Mouse (Mus musculus): ENCODE results near the gene Sell. TPM values are rescaled to one million over a fixed set of nuclear protein-coding genes. Genes with fewer than 3 reads are reported as not detected.

Sell gene
- polyA plus RNA-seq, 1 experiment, result 1.1 TPM

DNA sequence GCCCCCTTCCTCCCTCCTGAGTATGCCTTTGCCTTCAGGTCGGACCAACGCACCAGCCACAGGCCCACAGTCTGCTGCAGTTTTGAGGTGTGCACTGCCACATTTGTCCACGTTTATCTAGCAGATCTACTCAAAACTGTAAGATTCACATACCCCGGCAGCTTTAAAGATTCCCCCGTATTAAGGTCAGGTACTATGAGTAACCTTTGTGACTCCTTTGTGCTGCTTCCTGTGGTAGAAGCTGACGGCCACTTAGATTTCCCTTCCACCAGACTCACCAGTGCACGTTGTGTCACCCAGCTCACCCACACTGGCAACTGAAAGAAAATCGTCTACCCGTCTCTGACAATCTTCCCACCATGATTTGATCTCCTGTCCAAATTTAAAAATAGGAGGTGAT lies 11.3 kb downstream of the Sell start:
- TF ChIP-seq POLR2A (IDR thresholded peaks at IDR 0.05; ENCODE audit: borderline replicate concordance, low read depth, low read length), result no peak
- no peak for TF ChIP-seq CTCF (IDR thresholded peaks at IDR 0.05; ENCODE audit: low read depth, low read length)
- H3K4me3 ChIP-seq (ENCODE audit: insufficient read depth, low read length), result no peak overlapping the region
- no peak overlapping the region for H3K27ac ChIP-seq (ENCODE audit: insufficient read depth, low read depth, low read length)
- H3K4me1 ChIP-seq (ENCODE audit: control insufficient read depth, insufficient read depth, low read length), result no peaks in the 10 kb centered on the region

DNA sequence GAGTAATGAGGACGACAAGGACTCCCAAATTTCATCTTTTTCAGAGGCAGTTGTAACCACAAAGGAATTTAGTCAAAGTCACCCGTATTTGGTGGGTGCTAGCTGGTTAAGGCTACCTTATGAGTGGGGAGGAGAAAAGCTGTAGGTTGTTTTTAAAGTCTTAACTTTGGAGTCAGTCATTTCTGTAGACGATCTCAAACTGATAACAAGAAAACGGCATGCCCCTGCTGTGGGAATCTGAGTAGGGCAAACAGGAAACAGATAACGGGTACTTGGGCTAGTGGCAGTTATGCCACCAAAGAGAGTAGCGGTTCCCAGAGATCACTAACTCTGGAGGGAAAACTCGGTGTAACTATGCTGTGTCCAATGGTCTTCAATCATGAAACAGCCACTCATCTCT lies 12.0 kb downstream of the Sell start:
- Histone ChIP-seq H3K27ac (ENCODE audit: insufficient read depth, low read depth, low read length) (no peak overlapping the region), H3K4me1 (ENCODE audit: control insufficient read depth, insufficient read depth, low read length) (no peaks in the 10 kb centered on the region), H3K4me3 (ENCODE audit: insufficient read depth, low read length) (no peak overlapping the region)
- TF ChIP-seq CTCF (IDR thresholded peaks at IDR 0.05; ENCODE audit: low read depth, low read length) (no peak), POLR2A (IDR thresholded peaks at IDR 0.05; ENCODE audit: borderline replicate concordance, low read depth, low read length) (no peak)

DNA sequence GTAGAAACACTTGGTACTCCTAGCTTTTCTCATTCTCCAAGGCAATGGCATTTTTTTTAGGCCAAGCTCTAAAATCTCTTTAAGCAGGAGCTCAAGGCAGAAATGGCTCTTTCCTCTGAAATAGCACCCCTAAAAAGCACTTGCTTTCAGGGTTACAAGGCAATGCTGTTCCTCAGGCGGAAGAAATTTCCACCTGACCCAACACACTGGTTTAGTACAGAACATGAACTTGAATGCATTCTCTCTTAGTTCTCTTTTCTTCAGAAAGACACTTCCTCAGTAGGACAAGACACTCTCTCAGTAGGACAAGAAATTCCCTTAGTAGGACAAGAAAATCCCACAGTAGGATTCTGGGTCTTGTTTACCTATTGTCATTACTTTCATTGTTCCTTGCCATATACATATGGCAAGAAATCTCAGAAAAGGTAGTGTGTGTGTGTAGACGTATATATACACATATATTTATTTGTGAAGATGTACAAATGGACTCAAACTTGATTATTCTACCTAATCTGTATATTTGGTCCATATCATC lies 12.9 kb downstream of the Sell start:
- Histone ChIP-seq H3K4me1 (ENCODE audit: control insufficient read depth, insufficient read depth, low read length) (no peaks in the 10 kb centered on the region), H3K27ac (ENCODE audit: insufficient read depth, low read depth, low read length) (no peak overlapping the region)

DNA sequence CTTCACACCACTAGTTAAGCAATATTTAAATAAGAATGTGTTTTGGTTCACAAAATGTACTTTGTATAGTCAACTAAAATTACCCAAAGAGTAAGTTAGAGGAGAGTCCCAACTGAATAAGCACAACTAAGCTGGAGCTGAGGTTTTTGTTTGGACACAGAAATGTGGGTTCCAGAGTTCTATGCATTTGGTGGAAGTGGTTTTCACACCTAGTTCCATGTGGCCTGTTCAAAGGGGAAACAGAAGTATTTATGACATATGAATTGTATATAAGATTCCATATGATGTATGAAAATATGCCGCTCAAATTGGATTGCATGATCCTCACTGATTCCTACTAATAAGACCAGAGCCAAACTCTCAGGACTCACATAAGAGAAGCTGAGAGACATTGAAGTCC lies 13.6 kb downstream of the Sell start:
- Histone ChIP-seq H3K4me3 (ENCODE audit: insufficient read depth, low read length) (no peak overlapping the region), H3K4me1 (ENCODE audit: control insufficient read depth, insufficient read depth, low read length) (no peaks in the 10 kb centered on the region), H3K27ac (ENCODE audit: insufficient read depth, low read depth, low read length) (no peak overlapping the region)
- TF ChIP-seq CTCF (IDR thresholded peaks at IDR 0.05; ENCODE audit: low read depth, low read length) (no peak), POLR2A (IDR thresholded peaks at IDR 0.05; ENCODE audit: borderline replicate concordance, low read depth, low read length) (no peak)

More for the DNA sequence above, 12.9 kb downstream of the Sell start:
- TF ChIP-seq POLR2A (IDR thresholded peaks at IDR 0.05; ENCODE audit: borderline replicate concordance, low read depth, low read length), result no peak
- TF ChIP-seq CTCF (IDR thresholded peaks at IDR 0.05; ENCODE audit: low read depth, low read length), result no peak
- no peak overlapping the region for H3K4me3 ChIP-seq (ENCODE audit: insufficient read depth, low read length)

DNA sequence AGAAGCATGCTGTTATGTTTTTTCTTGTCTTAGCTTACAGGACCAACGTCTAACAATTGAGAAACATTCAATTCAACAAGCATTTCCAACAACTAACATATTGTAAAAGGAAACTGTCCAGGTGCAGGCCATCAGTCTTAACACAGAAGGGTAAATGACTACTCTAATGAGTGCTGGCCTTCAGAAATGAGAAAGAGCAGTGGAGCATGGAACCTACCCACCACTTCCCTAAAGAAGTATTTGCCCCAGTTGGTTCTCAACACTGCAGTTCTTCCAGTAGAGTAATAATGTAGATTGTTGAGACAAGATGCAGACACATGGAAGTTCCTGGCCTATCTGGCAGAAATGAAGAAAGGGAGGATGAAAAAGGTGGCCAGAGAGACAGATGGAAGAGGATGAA lies 14.7 kb downstream of the Sell start:
- Histone ChIP-seq H3K4me1 (ENCODE audit: control insufficient read depth, insufficient read depth, low read length) (no peaks in the 10 kb centered on the region), H3K27ac (ENCODE audit: insufficient read depth, low read depth, low read length) (no peak overlapping the region), H3K4me3 (ENCODE audit: insufficient read depth, low read length) (no peak overlapping the region)
- TF ChIP-seq POLR2A (IDR thresholded peaks at IDR 0.05; ENCODE audit: borderline replicate concordance, low read depth, low read length) (no peak), CTCF (IDR thresholded peaks at IDR 0.05; ENCODE audit: low read depth, low read length) (no peak)

DNA sequence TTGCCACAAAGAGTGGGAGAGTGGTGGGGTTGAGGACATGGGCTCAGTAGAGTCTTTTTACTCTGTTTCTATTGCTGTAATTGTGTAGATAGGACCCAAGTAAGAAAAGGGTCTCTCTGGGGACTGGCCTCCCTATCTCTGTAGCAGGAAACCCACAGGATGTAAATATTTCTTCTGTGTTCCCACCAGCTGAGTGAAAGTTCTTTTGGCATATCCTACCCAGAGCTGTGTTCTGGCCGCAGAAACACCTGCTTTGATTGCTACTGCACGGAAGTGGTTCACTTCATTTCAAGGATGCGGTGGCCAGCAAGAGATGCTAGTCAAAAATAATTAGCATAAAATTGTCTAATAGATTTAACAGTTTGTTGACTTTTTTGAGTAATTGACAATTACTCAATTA lies 15.2 kb downstream of the Sell start:
- Histone ChIP-seq H3K4me1 (ENCODE audit: control insufficient read depth, insufficient read depth, low read length) (no peaks in the 10 kb centered on the region), H3K4me3 (ENCODE audit: insufficient read depth, low read length) (no peak overlapping the region), H3K27ac (ENCODE audit: insufficient read depth, low read depth, low read length) (no peak overlapping the region)
- TF ChIP-seq POLR2A (IDR thresholded peaks at IDR 0.05; ENCODE audit: borderline replicate concordance, low read depth, low read length) (no peak), CTCF (IDR thresholded peaks at IDR 0.05; ENCODE audit: low read depth, low read length) (no peak)

DNA sequence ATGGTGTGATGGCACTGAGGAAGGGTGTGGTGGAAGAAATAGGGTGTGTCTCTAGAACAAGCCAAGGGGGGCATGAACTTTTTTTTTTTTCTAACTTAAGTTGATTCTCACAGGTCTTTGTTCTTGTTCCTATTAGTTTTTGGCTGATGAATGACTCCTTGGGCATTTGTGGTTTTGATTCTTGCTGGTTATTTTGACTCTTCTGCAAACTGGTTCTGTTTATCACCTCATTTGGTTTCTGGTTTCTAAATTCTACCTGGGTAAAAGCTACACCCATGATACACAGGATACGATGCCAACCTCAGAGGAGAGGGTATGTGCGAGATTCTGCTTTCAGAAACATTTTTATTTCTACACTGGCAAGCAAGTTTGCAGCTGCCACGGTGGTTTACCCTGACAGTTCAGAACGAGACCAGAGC lies 16.6 kb downstream of the Sell start:
- TF ChIP-seq CTCF (IDR thresholded peaks at IDR 0.05; ENCODE audit: low read depth, low read length), result no peak
- H3K4me3 ChIP-seq (ENCODE audit: insufficient read depth, low read length), result no peak overlapping the region
- no peaks in the 10 kb centered on the region for H3K4me1 ChIP-seq (ENCODE audit: control insufficient read depth, insufficient read depth, low read length)
- H3K27ac ChIP-seq (ENCODE audit: insufficient read depth, low read depth, low read length), result no peak overlapping the region

DNA sequence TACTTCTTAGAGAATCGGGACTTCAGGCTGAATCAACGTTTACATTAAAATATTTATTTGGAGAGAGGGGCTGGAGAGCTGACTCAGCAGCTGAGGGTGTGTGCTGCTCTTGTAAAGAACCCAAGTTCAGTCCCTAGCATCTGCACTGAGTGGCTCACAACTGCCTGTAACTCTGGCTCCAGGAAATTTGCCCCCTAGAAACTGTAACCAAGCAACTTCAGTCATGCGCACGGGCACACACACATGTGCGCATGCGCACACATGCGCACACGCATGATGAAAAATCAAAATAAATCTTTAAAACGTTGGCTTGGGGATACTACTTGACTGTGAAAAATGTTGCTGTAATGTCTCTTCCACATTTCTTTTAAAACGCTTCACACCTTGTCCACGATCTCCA lies 17.3 kb downstream of the Sell start:
- Histone ChIP-seq H3K4me1 (ENCODE audit: control insufficient read depth, insufficient read depth, low read length) (no peaks in the 10 kb centered on the region), H3K4me3 (ENCODE audit: insufficient read depth, low read length) (no peak overlapping the region), H3K27ac (ENCODE audit: insufficient read depth, low read depth, low read length) (no peak overlapping the region)
- no peak for TF ChIP-seq POLR2A (IDR thresholded peaks at IDR 0.05; ENCODE audit: borderline replicate concordance, low read depth, low read length)
- no peak for TF ChIP-seq CTCF (IDR thresholded peaks at IDR 0.05; ENCODE audit: low read depth, low read length)

DNA sequence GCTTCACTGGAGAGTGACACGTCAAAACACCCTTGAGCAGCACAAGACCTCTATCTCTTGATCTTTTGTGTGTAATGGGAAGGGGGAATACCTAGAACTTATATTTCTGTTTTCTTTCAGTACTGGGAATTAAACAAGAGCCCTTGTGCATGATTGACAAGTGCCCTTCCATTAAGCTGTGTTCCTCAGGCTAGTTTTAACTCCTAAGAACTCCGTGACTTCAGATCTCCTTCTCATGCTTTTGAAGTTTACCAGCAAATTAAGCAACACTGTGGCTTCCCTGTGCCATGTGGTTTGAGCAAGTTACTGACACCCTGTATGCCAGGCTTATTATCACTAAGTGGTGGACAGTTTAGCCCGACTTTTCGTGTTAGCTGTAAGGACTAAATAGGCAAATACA lies 21.3 kb downstream of the Sell start:
- no peak for TF ChIP-seq CTCF (IDR thresholded peaks at IDR 0.05; ENCODE audit: low read depth, low read length)
- TF ChIP-seq POLR2A (IDR thresholded peaks at IDR 0.05; ENCODE audit: borderline replicate concordance, low read depth, low read length), result no peak
- no peak overlapping the region for H3K27ac ChIP-seq (ENCODE audit: insufficient read depth, low read depth, low read length)
- H3K4me3 ChIP-seq (ENCODE audit: insufficient read depth, low read length), result no peak overlapping the region
- H3K4me1 ChIP-seq (ENCODE audit: control insufficient read depth, insufficient read depth, low read length), result peaks cover 5% of the 10 kb centered on the region; the same call in 1 of the 2 replicates

DNA sequence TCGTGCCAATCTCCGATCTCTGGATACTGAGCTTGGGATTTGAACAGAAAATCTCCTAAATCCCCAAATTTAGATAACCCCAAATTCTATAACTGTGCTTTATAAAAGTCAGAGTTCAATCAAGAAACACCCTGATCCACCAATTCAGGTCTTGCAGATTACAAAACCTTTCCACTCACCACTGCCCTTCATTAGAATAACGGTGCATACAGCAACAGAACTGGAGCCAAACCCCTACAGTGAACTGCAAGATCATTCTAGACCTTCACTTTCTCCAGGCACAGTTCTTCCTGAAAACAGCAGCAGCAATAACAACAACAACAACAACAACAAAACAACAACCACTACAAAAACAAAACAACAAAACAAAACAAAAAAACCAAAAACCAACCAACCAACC lies 25.0 kb downstream of the Sell start:
- no peak overlapping the region for H3K4me3 ChIP-seq (ENCODE audit: insufficient read depth, low read length)
- H3K4me1 ChIP-seq (ENCODE audit: control insufficient read depth, insufficient read depth, low read length), result peaks cover 5% of the 10 kb centered on the region; the same call in 1 of the 2 replicates
- no peak overlapping the region for H3K27ac ChIP-seq (ENCODE audit: insufficient read depth, low read depth, low read length)

DNA sequence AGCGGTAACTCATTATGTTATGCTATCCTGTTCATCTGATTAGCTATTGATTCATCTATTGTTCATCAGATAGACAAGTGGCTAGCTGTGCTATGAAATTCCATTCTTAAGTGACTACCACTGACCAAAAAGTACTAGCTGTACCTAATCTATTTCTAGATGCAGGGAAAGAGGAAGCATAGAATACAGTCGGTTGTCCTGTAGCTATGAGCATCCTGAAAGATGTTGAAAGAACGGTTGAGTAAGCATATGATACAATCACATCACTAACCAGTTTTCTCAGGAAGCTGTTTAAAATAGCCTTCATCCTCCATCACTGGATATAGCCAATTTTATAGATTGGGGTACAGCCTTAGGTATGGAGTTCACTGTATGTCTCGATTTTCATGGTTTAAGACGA lies 26.1 kb downstream of the Sell start:
- peaks cover 5% of the 10 kb centered on the region; the same call in 1 of the 2 replicates for H3K4me1 ChIP-seq (ENCODE audit: control insufficient read depth, insufficient read depth, low read length)
- H3K4me3 ChIP-seq (ENCODE audit: insufficient read depth, low read length), result no peak overlapping the region
- TF ChIP-seq POLR2A (IDR thresholded peaks at IDR 0.05; ENCODE audit: borderline replicate concordance, low read depth, low read length) (no peak), CTCF (IDR thresholded peaks at IDR 0.05; ENCODE audit: low read depth, low read length) (no peak)
- H3K27ac ChIP-seq (ENCODE audit: insufficient read depth, low read depth, low read length), result no peak overlapping the region

More for the DNA sequence above, 25.0 kb downstream of the Sell start:
- TF ChIP-seq CTCF (IDR thresholded peaks at IDR 0.05; ENCODE audit: low read depth, low read length) (no peak), POLR2A (IDR thresholded peaks at IDR 0.05; ENCODE audit: borderline replicate concordance, low read depth, low read length) (no peak)
